Mouse (Mus musculus) intestine, postnatal 0 days (tissue): Measurements from ENCODE around the gene Ccdc146. TPM values are rescaled to one million over a fixed set of nuclear protein-coding genes. Genes with fewer than 3 reads are reported as not detected.

Experiments
- ATAC-seq: fragments of 200-750 bp; cut with Nextera tagmentation; 2 replicates; pipeline ENCODE4 v1.8.0; 2017; ENCODE audit warnings: mild to moderate bottlenecking, moderate TSS enrichment, moderate library complexity
- H3K27ac ChIP-seq: fragments of 300-500 bp; sonication (generic); 2 replicates; pipeline ENCODE4 v1.5.1; 2014; ENCODE audit warnings: mild to moderate bottlenecking, low read depth, low read length, moderate library complexity
- H3K27me3 ChIP-seq: fragments of 300-500 bp; sonication (generic); replicated peaks from 2 replicates; pipeline ENCODE4 v1.6.1; 2014; ENCODE audit warnings: low read length, mixed read lengths; ENCODE audit not compliant: control insufficient read depth, insufficient read depth
- H3K36me3 ChIP-seq: fragments of 300-500 bp; sonication (generic); 2 replicates; pipeline ENCODE4 v1.6.1; 2014; ENCODE audit warnings: mild to moderate bottlenecking, moderate library complexity; ENCODE audit not compliant: control insufficient read depth, insufficient read depth
- H3K4me1 ChIP-seq: fragments of 300-500 bp; sonication (generic); replicated peaks from 2 replicates; pipeline ENCODE4 v1.6.1; 2014; ENCODE audit warnings: antibody characterized with exemption, low read length, mixed read lengths; ENCODE audit not compliant: control insufficient read depth, insufficient read depth
- H3K4me2 ChIP-seq: fragments of 300-500 bp; sonication (generic); replicated peaks from 2 replicates; pipeline ENCODE4 v1.6.1; 2014; ENCODE audit warnings: low read depth, mild to moderate bottlenecking, moderate library complexity
- H3K4me3 ChIP-seq: fragments of 300-500 bp; sonication (generic); 2 replicates; pipeline ENCODE4 v1.5.1; 2014; ENCODE audit warnings: low read depth, low read length
- H3K9ac ChIP-seq: fragments of 300-500 bp; sonication (generic); 2 replicates; pipeline ENCODE4 v1.6.1; 2014; ENCODE audit warnings: mild to moderate bottlenecking, low read depth, low read length
- H3K9me3 ChIP-seq: fragments of 300-500 bp; sonication (generic); 2 replicates; pipeline ENCODE4 v1.6.1; 2016; ENCODE audit warnings: mixed run types; ENCODE audit not compliant: control insufficient read depth
- CTCF ChIP-seq: sonication (generic); IDR thresholded peaks from 2 replicates; pipeline ENCODE4 v1.5.1; 2016; ENCODE audit warnings: low read depth, mild to moderate bottlenecking, control low read depth, antibody characterized with exemption, moderate library complexity
- WGBS: fragments of 180-500 bp; shearing (Covaris S2); extraction: QIAGEN DNeasy Blood & Tissue Kit; methylation state at CpG from one replicate; pipeline ENCODE4 v1.1.7; 2014; 5-methylcytosine and 5-hydroxymethylcytosine counted together
- polyA plus RNA-seq: library from polyadenylated mRNA; unstranded; fragments of >200 nt; fragmentation: Nextera tagmentation; extraction: Ambion mirVana; gene quantifications from 2 replicates; pipeline ENCODE4 v1.2.1, GENCODE M21; 2015

The Ccdc146 gene
- polyA plus RNA-seq, 1 experiment from 2014 or later: 0.44 TPM

DNA sequence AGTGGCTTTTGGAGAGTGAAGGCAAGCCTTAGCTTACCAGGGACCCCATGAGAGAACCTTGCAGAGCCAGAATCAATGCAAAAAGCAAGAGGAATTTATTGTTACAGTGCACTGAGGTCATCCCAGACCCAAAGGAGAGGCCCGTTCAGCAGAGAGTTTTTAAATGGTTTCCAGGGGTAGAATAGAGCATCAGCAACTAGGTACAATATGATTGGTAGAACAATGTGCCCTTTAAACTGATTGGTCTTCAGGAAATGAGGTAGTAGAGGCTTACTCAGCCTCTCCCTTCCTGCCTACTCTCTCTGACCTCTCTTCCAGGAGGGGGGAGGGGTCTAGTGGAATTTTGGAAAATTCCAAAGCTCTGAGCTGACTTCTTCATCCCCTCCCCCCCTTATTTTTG lies 179.2 kb downstream of the Ccdc146 start:
- Histone ChIP-seq H3K4me2 (no peak overlapping the region), H3K4me3 (no peak overlapping the region), H3K9me3 (no peaks in the 10 kb centered on the region), H3K4me1 (no peaks in the 10 kb centered on the region), H3K27ac (no peak overlapping the region), H3K36me3 (no peaks in the 10 kb centered on the region), H3K9ac (no peak overlapping the region), H3K27me3 (no peaks in the 10 kb centered on the region)
- WGBS: 70% methylated on average over 1 of the region's 1 CpGs
- TF ChIP-seq CTCF: no peak
- ATAC-seq: no peak

DNA sequence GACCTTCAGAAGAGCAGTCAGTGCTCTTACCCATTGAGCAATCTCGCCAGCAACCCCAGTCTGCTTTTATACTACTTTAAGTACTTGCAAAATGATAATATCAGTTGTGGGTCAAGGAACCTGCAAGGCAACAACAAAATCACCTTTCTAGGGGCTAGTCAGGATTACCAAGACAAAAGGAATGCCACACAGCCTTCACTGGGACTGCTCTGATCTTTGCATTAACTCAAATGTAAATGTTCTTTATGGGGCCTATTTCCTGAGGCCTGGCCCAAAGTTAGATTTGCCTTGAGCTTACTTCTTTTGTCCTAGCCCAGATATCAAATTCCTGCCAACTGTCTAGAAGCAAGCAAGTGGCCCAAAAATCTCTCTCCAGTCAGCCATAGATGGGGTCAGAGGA lies 179.9 kb downstream of the Ccdc146 start:
- no peaks in the 10 kb centered on the region for H3K9me3 ChIP-seq
- no peaks in the 10 kb centered on the region for H3K36me3 ChIP-seq
- H3K9ac ChIP-seq: no peak overlapping the region
- 94% methylated on average over 1 of the region's 1 CpGs for WGBS
- no peak for TF ChIP-seq CTCF
- H3K27ac ChIP-seq: no peak overlapping the region
- ATAC-seq: no peak
- H3K27me3 ChIP-seq: no peaks in the 10 kb centered on the region
- no peak overlapping the region for H3K4me2 ChIP-seq
- no peaks in the 10 kb centered on the region for H3K4me1 ChIP-seq
- H3K4me3 ChIP-seq: no peak overlapping the region

Other genes starting within 250 kb of the Ccdc146 start
- 0.81 and 0.97 TPM in 2 replicates for gene Gsap, start 238.4 kb downstream of the Ccdc146 start, polyA plus RNA-seq
- gene Fgl2, start 52.0 kb downstream of the Ccdc146 start, polyA plus RNA-seq: 24.5 and 26.3 TPM in 2 replicates
- 3.9 and 4.1 TPM in 2 replicates for gene Fam185a, start 281 bp upstream of the Ccdc146 start, polyA plus RNA-seq
- gene Lrrc17, start 118.9 kb upstream of the Ccdc146 start, polyA plus RNA-seq: 8.2 and 10.3 TPM in 2 replicates
- gene Fbxl13, start 221.0 kb upstream of the Ccdc146 start, polyA plus RNA-seq: 0.07 and 0.08 TPM in 2 replicates
- gene Armc10, start 221.1 kb upstream of the Ccdc146 start, polyA plus RNA-seq: 15.0 and 15.6 TPM in 2 replicates